Mouse (Mus musculus): ENCODE measurements around the gene Fkbp2. TPM values are rescaled to one million over a fixed set of nuclear protein-coding genes. Genes with fewer than 3 reads are reported as not detected.
"Not testable (repeated sequence)": the region's sequence is repeated elsewhere in the genome, so short reads cannot be mapped to it uniquely, and the experiment has no call there.

Gene Fkbp2
- total RNA-seq, 2 experiments from 2014 or later, result 61.6 to 66.4 TPM

GRCm38 (mm10) chr19:6992011-6992858 is 11.9 kb upstream of the Fkbp2 start, which contains the start of gene Dnajc4:
TSS of gene Dnajc4 (minus strand) at chr19:6992572.
- DNase-seq (ENCODE audit: low spot score in 2 of 2), result peak; percentile 89 to 97

DNA sequence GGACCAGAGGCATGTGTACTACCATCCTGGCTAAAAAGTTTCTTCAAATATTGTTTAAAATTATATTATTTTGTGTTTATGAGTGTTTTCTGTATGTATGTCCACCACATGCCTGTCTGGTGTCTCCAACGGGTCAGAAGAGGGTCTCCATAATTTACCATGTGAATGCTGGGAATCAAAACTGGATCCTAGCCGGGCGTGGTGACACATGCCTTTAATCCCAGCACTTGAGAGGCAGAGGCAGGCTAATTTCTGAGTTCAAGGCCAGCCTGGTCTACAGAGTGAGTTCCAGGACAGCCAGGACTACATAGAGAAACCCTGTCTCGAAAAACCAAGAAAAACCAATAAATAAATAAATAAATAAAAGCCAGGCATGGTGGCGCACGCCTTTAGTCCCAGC is 10.9 kb upstream of the Fkbp2 start:
- DNase-seq (ENCODE audit: low spot score in 2 of 2), result not testable (repeated sequence)

- no peak for DNase-seq (ENCODE audit: low spot score in 2 of 2)
These were observed 10.4 kb upstream of the Fkbp2 start for GRCm38 (mm10) chr19:6990712-6991111.

- DNase-seq (ENCODE audit: low spot score in 2 of 2), result no peak
These were observed 8.9 kb upstream of the Fkbp2 start for GRCm38 (mm10) chr19:6989251-6989650.

DNA sequence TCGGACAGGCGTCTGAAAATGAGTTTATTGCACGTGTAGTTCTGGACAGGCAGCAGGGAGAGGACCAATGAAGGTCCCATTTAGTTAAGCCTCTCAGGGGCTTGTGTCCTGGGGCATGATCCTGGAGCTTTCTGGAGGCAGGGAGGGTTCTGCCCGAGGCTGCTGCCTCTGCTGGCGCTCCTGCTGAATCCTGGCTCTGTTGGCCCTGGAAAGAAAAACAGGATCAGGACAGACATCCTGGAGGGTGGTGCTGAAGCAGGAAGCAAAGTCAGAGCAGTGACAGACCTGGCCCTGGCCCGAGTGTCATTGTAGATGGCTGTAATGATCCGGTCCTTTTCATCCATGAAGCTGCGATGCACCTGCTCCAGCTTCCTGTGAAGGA is 7.6 kb upstream of the Fkbp2 start:
- no peak for DNase-seq (ENCODE audit: low spot score in 2 of 2)

- peak in 1 of 2 experiments; percentile 62 for DNase-seq (ENCODE audit: low spot score in 2 of 2)
These were observed 7.0 kb upstream of the Fkbp2 start, which contains the start of gene Vegfb for GRCm38 (mm10) chr19:6987061-6987903. TSS of gene Vegfb (minus strand) at chr19:6987651.

DNA sequence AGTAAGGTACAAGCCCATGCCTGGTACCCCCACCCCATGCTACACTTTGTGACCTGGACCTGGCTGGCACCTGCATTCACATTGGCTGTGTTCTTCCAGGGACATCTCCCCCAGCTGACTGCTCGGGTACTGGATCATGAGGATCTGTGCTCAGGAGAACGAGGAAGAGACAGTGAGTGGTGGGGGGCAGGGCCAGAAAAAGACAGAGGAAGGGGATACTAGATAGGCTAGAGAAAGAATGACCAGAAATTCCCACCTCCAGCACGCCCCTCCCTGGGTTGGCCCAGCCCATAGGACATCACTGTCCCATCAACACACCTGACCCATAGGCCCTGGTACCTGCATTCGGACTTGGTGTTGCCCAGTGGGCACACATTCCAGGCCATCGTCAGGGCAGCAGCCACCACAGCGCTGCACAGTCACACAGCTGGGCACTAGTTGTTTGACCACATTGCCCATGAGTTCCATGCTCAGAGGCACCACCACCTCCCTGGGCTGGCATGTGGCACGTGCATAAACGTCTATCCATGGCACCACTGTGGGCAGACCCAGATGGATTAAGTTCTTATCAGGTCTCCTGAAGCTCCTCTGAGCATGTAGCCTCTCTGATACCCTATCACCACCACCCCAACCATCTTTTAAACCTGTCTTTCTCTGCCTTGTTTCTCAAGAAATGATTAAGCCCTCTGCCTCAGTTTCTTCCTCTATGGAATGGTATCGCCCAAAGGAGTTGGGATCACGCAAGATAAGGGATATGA is 5.8 kb upstream of the Fkbp2 start:
- no peak for DNase-seq (ENCODE audit: low spot score in 2 of 2)

DNA sequence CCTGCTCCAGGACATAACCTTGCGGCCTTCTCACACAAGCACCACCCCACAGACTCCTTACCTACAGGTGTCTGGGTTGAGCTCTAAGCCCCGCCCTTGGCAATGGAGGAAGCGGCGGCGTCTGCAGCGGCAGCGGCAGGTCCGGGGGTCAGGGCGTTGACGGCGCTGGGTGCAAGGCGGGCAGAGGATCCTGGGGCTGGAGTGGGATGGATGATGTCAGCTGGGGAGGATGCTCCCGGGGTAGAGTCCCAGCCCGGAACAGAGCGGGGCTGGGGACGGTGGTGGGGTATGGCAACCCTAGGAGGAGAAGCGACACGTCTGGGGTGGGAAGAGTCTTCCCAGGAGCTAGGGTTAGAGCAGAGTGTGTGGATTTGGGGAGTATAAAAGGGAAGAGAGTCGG is 5.0 kb upstream of the Fkbp2 start:
- DNase-seq (ENCODE audit: low spot score in 2 of 2), result no peak

GRCm38 (mm10) chr19:6983621-6984020 is 3.3 kb upstream of the Fkbp2 start:
- no peak for DNase-seq (ENCODE audit: low spot score in 2 of 2)

DNA sequence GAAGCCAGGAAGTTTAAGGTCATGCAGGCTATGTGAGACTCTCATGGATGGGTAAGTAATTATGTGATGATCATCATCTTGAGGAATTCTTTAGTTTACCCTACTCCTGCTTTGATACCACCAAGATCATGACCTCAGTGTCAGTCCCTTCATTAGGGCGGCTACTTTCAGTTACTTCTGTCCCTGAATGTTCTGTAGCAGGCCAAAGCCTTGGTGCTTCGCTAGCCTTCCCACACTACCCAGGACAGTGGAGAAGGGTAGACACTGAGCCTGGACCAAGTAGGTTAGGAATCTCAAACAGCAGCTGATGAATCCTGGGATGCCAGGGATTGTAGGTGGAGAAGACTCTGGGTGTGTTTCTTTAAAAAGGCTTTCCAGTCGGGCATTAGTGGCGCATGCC is 1.2 kb upstream of the Fkbp2 start:
- no peak for DNase-seq (ENCODE audit: low spot score in 2 of 2)

DNA sequence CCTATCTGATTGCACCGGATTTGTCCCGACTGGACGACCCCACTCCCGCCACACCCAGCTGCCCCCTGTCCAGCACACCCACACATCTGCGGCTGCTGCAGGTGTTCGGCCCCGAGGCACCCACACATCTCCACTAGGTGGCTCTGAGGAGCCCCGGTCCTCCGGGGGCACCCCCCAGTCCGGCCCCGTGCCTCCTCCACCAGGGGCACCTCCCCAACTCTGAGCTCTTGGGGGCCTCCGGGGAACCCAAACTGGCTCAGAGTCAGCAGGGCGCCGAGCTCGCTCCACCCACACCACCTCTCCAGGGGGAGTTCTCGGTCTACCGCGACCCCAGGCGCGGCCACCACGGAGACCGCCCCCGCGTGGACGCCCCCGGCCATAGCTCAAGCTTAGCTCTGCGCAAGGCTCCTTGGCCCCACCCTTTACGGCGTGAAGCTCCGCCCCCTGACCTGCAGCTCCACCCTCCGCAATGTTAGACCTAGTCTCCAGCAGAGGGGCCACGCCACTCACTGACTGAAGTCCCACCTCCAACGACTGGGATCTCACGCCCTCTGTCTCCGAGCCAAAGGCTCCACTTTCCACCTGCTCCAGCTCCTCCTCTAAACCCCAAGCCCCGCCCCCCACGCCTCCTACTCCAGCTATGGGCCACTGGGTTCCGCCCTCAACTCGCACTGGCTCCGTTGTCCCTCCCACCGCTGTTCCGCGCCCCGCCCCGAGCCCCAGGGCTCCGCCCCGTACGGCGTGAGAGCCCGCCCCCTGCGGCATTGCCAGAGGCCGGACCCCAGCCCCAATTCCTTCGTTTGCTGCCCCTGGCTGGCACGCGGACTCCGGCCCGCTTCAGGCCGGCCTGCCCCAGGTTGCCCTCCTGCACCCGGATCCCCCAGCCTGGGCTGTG is 568 bp downstream of the Fkbp2 start:
- peak; percentile 99 to 100 for DNase-seq (ENCODE audit: low spot score in 2 of 2)

GRCm38 (mm10) chr19:6979001-6979479 is 1.3 kb downstream of the Fkbp2 start:
- no peak for DNase-seq (ENCODE audit: low spot score in 2 of 2)

DNA sequence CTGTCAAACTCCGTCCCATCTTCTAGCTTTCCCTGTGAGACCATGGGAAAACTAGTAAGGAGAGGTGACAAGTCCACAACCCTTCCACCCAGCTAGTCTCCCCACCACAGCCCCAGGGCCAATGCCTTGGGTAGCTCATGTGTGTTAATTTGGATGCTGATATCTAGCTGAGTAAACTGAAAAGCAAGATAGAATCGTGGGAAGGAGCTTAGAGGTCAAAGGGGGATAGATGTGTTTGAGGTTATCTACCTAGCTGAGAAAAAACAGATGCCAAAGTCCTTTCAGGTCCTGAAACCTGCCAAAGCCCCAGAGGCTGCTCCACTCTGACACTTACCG is 1.7 kb downstream of the Fkbp2 start:
- DNase-seq (ENCODE audit: low spot score in 2 of 2), result no peak

- no peak for DNase-seq (ENCODE audit: low spot score in 2 of 2)
These were observed 2.3 kb downstream of the Fkbp2 start for GRCm38 (mm10) chr19:6977759-6978638.

DNA sequence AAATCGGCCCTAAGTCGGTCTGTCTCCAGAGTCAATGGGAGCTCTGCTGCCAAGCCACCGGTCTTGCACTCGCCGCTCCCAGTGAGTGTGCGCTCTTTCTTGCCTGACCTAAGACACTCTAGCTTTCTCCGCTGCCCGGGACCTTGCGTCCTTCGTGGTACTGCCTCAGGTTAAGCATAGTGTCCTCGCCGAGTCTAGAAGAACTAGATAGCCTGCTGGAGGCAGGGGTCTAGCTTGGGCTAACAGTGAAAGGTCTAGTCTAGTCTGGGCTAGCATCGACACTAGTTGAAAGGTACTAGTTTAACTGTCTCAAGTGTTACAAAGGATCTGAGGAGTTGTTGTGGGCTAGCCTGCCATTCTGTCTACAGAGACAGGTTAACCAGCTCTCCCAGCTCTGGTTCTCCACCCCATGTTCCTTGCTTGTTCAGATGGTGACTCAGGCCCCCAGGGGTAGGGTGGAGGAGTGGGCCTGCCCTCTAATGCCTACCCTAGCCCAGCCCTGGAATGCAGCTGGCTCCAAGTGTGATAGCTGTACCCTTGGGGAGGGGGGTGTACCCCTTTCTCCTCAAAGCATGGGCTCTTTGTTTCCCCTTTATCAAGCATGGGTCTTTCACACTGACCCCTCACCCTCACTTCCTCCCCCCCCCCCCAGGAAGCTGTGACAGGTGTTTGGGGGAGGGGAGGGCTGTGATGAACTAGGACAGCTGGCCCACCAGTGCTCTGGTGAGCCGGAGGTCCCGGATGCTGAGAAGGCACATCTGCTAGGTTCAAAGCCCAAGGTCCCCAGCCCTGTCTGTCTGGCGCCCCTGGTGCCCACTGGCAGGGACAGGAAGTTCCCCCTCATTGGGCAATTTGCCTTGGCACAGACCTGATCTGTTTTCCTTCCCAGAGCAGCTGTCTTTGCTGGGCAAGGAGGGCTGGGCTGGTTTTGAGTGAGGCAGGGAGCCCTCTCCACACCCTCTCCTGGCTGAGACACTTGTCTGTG is 4.5 kb downstream of the Fkbp2 start, which contains the start of gene Plcb3:
Gene Plcb3 (minus strand): TSS at position 934 of the 985 bp plus-strand sequence.
- DNase-seq (ENCODE audit: low spot score in 2 of 2), result peak in 1 of 2 experiments; percentile 52

GRCm38 (mm10) chr19:6974211-6975205 is 5.8 kb downstream of the Fkbp2 start, which contains the start of gene Ppp1r14b:
TSS of gene Ppp1r14b (plus strand) at chr19:6974968.
- peak in 1 of 2 experiments; percentile 70 for DNase-seq (ENCODE audit: low spot score in 2 of 2)

All from adrenal gland, postnatal 4 days (tissue).